Mouse (Mus musculus) thymus, postnatal 4 days (tissue): ENCODE data around the gene Spire2.
"Not testable (repeated sequence)": the region's sequence is repeated elsewhere in the genome, so short reads cannot be mapped to it uniquely, and the experiment has no call there.

Source experiments
- DNase-seq: peaks from one replicate; pipeline ENCODE4 v3.0.0; 2021

The Spire2 gene

DNA sequence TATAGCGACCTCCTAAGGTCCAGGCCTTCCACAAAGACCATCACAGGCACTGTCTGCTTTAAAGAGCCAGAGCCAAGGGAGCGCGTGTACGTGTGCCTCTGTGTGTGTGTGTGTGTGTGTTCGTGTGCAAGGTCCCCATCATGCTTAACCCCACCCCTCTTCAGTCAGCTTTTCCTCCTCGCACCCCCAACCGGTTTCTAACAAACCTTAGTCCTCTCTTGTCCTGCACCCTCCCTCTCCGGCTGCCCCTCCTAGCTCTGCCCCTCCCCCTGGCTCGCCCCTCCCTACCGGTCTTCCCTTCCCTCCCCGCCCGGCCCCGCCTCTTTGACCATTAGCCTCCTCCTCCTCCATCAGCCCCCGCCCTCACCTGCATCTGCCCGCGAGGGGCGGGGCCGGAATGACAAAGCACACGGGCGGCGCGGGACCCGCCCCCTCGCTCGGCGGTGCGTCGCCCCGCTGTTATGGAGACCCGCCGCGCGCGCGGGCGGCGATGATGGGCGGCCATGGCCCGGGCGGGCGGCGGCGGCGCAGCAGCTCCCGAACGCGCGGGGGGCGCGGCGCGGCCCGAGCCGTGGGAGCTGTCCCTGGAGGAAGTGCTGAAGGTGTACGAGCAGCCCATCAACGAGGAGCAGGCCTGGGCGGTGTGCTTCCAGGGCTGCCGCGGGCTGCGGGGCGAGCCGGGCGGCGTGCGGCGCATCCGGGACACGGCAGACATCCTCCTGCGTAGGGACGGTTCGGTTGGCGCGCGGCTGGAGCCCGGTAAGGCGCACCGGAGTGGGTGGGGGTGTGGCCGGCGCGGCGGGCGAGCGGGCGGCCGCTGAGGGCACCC lies at the start of gene Spire2:
Gene Spire2 (plus strand): TSS at position 452 of the 829 bp plus-strand sequence.
- peak; percentile 92 for DNase-seq

DNA sequence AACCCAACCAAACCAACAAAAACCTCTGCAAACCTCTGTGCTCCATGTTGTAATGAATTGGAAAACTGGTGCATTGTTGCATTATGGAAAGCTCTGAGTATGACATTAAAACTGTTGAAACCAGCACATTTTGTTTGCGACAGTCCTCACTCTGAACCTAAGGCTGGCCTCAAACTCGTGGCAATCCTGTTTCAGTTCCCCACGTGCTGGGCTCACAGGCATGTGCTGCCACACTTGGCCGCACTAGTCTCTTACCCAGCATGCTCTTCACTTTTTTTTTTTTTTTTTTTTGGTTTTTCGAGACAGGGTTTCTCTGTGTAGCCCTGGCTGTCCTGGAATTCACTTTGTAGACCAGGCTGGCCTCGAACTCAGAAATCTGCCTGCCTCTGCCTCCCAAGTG lies 49.5 kb upstream of the Spire2 start:
- not testable (repeated sequence) for DNase-seq

DNA sequence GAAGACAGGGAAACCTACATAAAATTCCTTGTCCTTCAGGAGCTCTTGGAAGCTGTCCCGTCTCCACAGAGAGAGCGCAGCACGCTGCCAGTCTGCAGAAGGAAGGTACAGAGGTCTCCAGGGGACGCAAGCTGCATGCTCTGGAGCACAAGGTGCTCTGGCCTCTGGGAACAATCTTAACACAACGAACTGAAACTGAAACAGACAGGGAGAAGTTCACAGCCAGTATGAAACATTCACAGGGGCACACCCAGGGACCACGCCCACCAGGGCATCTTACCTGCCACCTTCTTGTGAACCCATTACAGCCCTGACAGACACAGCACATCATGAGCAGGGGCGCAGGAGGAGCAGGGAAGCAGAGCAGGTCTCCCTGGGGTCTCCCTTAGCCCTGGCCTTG lies 48.5 kb upstream of the Spire2 start:
- no peak for DNase-seq

DNA sequence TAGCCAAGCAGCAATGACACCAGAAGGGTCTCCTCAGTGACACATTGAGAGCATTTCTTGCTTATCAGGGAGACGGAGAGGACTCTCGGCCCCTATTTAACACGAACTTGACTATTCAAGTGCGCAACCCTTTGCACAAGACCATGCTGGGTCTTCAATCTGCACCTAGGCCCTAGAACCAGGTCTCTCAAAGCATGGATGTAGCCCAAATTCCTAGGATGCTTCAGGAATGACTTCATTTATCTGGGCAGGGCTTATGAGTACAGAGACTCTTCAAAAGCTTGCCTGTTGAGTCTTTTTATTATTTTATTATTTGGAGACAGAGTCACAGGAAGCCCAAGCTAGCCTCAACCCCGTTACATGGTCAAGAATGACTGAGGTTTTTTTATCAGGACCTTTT lies 48.0 kb upstream of the Spire2 start:
- DNase-seq: no peak

DNA sequence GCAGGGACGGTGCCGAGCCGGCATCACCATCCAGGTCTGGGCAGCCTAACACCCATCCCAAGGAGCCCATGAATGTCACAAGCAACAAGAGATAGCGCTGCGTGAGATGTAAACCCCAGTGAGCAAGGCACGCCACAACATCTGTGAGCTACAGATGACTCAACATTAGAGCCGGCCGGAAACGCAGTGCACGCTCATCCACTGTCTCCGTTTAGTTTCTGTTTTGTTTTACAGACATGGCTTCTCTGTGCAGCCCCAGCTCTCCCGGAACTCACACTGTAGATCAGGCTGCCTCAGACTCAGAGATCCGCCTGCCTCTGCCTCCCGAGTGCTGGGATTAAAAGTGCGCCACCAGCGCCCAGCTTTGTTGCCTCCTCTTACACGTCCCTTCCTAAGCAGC lies 45.2 kb upstream of the Spire2 start:
- DNase-seq: no peak

DNA sequence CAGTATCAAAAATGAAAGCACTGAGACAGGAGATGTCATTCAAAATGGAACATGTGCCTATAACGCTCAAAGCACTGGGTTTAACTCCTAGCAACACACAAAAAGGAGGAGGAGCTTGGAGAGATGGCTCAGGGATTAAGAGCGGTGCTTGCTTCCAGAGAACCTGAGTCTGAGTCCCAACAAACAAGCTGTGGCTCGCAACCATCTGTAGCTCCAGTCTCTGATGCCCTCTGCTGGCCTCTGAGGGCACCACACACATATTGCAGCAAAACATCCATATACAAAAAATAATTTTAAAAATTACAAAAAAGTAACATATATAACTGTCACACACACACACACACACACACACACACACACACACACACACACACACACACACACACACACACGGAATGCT lies 42.3 kb upstream of the Spire2 start:
- DNase-seq: peak; percentile 66

DNA sequence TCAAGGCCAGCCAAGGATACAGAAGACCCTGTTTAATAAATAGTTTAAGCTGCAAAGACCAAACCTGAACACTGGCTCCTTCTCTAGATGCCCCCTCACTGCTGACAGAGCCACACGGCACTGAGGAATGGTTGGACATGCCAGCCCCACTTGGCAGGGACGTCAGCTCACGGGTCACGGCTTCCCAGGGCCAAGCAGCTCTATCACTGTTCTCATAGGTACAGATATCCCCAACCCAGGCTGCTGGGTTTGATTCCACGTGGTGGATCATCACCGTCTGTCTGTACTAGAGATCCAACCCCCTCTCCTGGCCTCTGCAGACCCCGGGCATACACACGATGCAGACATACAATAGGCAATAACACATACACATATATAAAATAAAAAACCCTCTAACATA lies 41.8 kb upstream of the Spire2 start:
- DNase-seq: no peak

DNA sequence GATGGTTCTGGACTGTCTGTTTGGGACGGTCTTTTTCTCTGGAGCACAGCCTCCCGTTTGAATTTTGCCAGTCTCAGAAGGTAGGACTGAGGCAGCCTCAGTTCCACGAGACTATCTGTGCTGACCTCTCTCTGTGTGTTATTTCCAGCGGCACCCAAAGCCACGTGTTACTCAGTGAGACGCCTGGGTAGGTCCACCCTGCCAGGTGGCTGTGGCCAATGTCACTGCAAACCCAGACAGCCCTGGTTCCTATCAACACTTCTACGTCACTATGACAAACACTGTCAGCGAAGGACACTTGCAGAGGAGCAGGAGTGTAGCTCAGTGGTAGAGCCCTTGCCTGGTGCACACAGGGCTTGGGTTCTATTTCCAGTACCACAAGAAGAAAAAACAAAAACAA lies 40.8 kb upstream of the Spire2 start:
- DNase-seq: no peak

DNA sequence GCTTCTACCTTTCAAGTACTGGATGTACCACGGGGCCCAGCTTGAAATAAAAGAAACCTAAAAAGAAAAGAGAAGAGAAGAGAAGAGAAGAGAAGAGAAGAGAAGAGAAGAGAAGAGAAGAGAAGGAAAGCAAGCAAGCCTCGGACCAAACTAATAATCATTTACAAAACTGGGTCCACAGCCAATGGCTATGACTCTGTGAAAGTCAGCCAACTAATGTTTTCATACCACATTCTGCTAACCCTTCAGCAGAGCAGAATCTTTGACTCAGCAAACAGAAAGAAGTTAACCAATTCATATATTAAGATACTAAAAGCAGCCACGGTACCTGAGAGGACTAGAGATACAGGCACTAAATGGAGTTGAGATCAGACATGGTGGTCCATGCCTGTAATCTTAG lies 40.2 kb upstream of the Spire2 start:
- no peak for DNase-seq

DNA sequence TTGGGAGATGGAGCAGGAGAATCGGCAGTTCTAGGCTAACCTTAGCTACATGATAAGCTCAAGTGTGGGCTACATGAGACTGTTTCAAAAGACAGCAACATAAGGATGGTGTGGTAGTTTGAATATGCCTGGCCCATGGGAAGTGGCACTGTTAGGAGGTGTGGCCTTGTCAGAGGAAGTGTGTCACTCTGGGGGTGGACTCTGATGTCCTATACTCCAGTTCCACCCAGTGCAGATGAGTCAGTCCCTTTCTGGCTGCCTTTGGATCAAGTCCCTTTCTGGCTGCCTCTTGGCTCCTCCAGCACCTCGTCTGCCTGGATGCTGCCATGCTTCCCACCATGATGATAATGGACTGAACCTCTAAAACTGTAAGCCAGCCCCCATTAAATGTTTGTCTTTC lies 39.7 kb upstream of the Spire2 start:
- DNase-seq: no peak

DNA sequence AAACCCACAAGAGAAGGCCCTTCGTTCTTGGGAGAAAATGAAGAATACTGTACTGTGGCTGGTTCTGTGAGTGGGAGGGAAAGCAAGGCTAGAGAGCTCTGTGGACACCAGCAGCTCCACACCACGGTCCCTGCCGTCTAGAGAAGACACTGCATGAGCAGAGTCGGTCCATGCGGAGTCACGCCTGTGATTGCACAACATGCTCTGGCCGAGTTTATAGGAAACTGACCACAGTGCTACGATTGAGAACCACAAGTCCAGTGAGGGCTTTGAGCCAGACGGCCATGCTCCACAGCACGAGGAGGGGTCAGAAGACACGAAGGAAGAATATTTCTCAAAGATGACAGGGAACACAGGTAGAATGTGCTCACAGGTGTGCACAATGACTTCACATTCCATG lies 34.2 kb upstream of the Spire2 start:
- DNase-seq: no peak

DNA sequence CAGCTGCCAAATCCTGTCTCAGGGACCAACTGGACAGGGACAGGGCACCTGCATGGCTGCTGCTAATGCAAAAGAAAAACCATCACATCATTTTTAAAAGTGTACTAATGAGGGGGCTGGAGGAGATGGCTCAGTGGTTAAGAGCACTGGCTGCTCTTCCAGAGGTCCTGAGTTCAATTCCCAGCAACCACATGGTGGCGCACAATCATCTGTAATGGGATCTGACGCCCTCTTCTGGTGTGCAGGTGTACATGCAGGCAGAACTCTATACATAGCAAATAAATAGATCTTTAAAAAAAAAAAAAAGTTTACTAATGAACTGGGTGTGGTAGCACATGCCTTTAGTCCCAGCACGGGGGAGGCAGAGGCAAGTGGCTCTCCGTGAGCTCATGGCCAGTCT lies 23.8 kb upstream of the Spire2 start:
- no peak for DNase-seq

DNA sequence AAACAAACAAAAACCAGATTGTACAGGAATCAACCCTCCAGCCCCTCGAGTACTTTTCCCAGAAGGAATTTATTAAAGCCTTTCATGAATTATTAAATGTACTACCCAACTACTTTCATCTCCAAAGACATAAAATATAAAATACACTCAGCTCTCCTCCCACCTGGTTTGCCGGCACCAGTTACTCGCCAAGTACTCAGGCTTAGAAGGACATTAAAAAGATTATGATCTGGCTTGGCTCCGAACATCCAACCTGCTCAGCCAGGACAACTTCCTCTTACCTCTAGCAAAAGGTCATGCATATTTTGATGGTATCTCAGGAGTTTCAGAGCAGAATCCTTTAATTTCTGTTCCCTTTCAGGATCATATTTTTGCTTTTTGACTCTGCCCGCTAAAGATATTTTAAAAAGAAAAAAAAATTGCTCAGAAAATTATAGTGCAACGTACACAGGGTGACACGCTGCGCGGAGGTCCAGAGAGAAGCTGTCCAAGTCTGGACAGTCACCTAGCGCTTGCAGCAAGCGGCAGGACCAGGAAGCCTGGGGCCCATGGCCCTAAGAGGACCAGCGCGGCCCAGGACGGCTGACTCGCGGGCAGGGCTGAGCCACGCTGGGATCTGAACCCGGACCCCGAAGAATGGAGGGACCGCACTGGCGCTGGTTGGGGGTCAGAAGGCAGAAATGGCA lies 14.6 kb upstream of the Spire2 start:
- no peak for DNase-seq

DNA sequence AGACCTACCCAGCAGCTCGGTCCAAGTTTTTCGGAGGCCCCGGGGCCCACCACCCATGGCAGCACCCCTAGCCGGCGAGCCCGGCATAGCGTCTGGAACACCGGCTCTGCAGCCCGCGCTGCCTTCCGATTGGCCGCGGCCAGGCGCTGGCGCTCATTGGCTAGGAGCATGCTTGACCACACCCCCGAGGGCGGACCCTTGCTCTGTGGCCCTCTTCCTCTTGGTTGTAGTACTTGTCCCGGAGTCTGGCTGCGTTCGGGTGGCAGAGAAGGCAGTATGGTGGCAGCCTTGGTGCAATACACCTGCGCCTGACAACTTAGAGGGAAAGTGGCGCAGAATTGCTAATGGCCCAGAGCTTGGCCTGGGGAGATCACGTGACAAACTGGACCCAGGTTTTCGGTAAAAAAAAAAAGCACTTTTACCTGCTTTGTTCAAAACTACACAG lies 14.0 kb upstream of the Spire2 start, which contains the start of gene Fanca:
Gene Fanca (minus strand): TSS at position 110 of the 445 bp plus-strand sequence.
- DNase-seq: peak; percentile 98

DNA sequence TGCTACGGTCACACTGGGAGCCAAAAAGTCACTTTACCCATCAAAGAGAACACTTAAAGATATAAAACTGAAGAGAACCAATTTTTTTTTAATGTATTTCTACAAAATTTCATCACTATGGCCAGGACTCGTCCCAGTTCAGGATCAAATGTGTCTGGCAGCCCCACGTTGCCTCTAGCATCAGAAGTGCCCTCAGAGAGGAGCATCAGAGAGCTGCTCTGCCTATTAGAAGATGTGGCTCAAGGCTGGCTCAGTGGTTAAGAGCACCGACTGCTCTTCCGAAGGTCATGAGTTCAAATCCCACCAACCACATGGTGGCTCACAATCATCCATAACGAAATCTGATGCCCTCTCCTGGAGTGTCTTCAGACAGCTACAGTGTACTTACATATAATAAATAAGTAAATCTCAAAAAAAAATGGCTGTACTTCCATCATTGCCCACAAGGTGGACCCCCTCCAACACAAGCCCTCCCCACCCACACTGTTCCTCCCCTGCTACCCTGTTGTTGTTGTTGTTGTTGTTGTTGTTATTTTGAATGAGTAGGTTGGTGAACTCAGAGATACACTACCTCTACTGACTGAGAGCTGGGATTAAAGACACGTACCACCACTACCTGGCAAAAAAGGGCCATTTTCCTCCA lies 12.9 kb upstream of the Spire2 start:
- peak; percentile 59 for DNase-seq

DNA sequence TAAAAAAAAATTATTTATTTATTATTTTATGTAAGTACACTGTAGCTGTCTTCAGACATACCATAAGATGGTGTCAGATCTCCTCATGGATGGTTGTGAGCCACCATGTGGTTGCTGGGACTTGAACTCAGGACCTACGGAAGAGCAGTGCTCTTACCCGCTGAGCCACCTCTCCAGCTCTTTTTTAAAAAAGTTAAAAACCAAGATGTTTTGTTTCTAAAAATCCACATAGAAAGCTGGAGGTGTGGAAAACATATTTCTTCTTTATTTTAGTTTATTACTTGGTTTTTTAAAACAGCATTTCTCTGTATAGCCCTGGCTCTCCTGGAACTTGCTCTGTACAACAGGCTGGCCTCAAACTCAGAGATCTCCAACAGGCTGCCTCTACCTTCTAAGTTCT lies 4.0 kb upstream of the Spire2 start:
- DNase-seq: no peak

DNA sequence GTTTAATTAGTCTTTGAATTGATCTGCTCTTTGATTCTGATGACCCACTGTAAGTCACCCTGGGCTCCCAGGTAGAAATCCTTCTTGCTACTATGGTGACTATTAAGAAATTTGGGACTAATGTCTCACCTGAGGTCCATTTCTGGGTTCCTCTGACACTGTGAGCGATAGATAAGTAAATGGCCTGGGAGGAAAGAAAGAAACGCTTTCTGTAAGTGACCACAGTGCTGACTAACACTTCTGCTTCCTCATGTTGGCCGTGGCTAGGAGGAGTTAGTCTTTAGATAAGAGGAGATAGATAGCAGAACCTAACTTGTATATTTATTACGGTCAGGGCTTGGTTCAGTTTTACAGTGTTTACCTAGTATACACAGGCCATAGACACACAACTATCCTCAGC lies 3.2 kb upstream of the Spire2 start:
- DNase-seq: no peak

DNA sequence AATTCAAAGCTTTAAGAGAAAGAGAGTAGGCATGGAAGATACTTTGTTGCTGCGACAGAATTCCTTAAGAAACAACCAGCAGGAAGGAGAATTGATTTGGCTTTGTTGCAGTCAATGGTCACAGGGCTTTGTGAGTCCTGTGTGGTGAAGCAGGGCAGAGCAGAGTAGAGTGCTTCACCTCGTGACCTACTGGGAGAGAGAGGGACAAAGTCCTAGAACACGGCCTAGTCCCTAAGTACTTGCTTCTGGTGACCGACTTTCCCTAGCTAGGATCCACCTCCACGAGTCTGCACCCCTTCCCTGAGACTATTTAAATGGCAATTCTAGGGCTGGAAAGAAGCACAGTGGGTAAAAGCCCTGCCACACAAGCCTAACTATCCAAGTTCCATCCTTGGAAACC lies 2.6 kb upstream of the Spire2 start:
- no peak for DNase-seq

DNA sequence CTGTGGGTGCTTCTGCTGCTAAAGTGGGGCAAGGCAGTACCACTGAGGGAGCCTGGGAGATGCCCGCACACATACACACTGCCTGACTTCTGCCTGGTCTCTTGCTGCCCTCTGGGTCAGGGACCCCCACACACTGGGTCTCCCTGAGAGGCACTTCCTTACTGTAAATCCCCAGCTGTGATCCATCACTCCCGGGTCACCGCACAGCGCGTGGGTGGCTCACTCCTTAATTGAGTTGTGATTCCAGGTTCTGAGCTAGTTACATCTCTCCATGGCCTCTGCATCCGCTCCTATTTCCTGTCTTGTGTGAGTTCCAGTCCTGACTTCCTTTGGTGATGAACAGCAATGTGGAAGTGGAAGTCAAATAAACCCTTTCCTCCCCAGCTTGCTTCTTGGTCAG lies 1.8 kb upstream of the Spire2 start:
- DNase-seq: no peak

DNA sequence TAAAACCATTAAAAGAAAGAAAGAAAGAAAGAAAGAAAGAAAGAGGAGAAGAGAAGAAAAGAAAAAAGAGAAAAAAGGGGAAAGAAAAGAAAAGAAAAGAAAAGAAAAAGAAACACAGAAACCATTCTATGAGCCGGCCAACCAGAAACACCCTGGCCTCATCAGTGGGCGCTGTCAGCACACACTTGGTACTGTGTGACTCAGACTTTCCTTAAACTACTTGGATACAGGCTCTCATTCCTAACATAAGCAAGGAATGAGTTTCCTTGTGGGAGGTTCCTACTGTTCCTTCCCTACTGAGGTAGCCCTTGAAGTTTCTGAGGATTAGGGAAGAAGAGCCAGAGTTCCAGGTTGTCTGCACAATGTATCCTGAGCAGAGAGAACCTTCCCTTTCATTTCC lies 1.2 kb upstream of the Spire2 start:
- no peak for DNase-seq

DNA sequence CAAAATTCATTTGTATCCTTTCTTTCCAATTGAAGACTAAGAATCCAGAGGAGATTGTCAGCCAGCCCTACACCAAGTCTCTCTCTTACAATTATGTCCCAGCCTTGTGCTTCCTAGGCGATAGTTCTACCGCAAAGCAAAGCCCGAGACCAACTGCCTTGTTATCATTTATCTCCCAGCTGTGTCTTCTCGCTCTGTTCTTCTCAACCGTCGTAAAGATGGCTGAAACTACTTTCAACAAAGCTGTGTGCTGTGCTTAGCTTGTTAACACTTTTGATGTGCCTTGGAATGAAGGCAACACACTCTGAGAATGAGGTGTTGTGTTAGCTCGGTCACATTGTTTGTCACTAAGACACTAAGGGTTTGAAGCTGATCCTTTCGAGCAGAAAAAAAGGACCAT lies 703 bp upstream of the Spire2 start:
- no peak for DNase-seq

DNA sequence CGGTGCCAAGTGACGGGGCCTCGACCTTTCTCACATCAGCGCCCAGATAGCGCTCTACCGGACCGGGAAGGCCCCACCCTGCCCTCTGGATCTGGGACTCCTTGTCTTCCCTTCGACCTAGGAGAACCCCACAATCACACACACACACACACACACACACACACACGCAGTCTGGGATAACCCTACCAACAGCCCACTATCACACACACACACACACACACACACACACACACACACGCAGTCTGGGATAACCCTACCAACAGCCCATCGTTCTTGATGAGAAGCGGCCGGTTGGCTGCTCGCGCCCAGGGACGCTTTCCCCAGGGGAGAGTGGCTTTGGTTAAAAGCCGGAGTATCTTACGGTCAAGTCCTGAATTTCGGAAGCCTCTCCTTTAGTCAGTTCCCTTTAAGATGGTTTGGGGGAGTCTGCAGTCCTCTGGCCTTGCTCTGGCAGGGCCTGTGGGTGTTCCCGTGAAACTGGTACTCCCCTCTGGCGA lies 626 bp downstream of the Spire2 start:
- DNase-seq: no peak

DNA sequence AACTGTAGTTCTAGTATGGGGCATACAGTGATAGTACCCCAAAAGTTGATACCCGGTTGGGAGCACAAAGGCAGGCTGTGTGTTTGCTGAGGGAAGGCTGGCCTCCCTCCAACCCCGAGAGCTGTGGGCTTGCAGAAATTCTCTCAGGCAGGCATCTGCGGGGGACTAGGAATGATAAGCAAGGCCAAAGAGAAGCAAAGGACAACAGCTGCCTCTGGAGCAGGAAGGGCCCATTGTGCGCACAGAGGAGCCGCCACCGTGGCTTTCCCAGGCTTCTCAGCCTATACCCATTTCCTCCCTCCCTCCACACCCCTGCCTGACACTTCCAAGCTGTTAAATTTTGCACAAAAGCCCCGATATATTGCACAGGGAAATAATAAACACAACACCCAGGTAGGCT lies 1.4 kb downstream of the Spire2 start:
- DNase-seq: no peak

DNA sequence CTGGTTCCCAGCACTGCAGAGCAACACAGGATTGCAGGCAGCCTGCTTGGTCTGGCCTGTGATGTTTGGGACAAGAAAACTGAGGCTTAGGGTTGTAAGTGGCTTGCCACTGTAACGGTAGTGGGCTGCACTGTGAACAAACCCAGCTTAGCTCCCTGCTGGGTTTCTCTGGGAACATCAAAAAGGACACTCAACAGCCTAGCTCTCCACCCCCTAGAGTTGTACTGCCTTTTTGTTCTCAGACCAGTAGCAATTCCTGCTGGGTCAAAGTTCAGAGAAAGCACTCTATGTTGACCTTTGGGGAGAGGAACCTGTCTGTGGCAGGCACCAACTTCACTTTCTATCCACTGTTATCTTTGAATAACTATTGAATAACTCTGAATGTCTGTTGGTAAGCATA lies 2.0 kb downstream of the Spire2 start:
- DNase-seq: no peak
